Mouse (Mus musculus): Measurements from ENCODE around the gene Mis12.
A peak's percentile ranks its signal among the peaks of the same experiment; 100 is the strongest.

- no peak for TF ChIP-seq CTCF (IDR thresholded peaks at IDR 0.05; ENCODE audit: extremely low read depth, insufficient read depth, low read length)
- peak; percentile 60; the same call in 1 of the 2 replicates for TF ChIP-seq POLR2A (IDR thresholded peaks at IDR 0.05; ENCODE audit: extremely low read depth, insufficient read depth, low read length)
Measured at GRCm38 (mm10) chr11:71019201-71020068, at the start of gene Mis12, which contains the start of gene Derl2.
